Mouse (Mus musculus) MEL (cell line): ENCODE measurements around the gene Nanog. TPM values are rescaled to one million over a fixed set of nuclear protein-coding genes. Genes with fewer than 3 reads are reported as not detected.
"Not testable (repeated sequence)": the region's sequence is repeated elsewhere in the genome, so short reads cannot be mapped to it uniquely, and the experiment has no call there.

Experiments used
- DNase-seq: peaks from one replicate; pipeline ENCODE4 v3.0.0; 2011; ENCODE audit warnings: low read depth, low spot score
- H3K27ac ChIP-seq: 2 replicates; pipeline ENCODE4 v1.5.1; 2012; ENCODE audit warnings: low read depth, mild to moderate bottlenecking, control low read depth, low read length, moderate library complexity; ENCODE audit not compliant: control insufficient read depth
- H3K27me3 ChIP-seq, 2 experiments: fragments of 150-350 bp in 1 of 2; sonication (generic) in 1 of 2; 2 replicates each; pipeline ENCODE4 v1.6.1; 2012; ENCODE audit warnings: low read length in 2 of 2, mild to moderate bottlenecking in 2 of 2, improper control_type of control experiment in 1 of 2, moderate library complexity in 1 of 2; ENCODE audit not compliant: insufficient read depth in 2 of 2, control insufficient read depth in 1 of 2
- H3K36me3 ChIP-seq, 2 experiments: 2 replicates each; pipeline ENCODE4 v1.6.1; 2012 to 2014; ENCODE audit warnings: low read length in 2 of 2, improper control_type of control experiment in 1 of 2, inconsistent platforms in 1 of 2, mild to moderate bottlenecking in 1 of 2; ENCODE audit not compliant: insufficient read depth in 2 of 2, control insufficient read depth in 1 of 2
- H3K4me1 ChIP-seq, 2 experiments: fragments of 150-350 bp in 1 of 2; sonication (generic) in 1 of 2; 2 replicates each; pipeline ENCODE4 v1.6.1; 2012; ENCODE audit warnings: low read length in 2 of 2, improper control_type of control experiment in 1 of 2, mild to moderate bottlenecking in 1 of 2; ENCODE audit not compliant: insufficient read depth in 2 of 2, control insufficient read depth in 1 of 2
- H3K4me3 ChIP-seq, 2 experiments: fragments of 150-350 bp in 1 of 2; sonication (generic) in 1 of 2; 2 replicates each; pipeline ENCODE4 v1.5.1; 2012; ENCODE audit warnings: low read depth in 2 of 2, low read length in 2 of 2, mild to moderate bottlenecking in 2 of 2, moderate library complexity in 2 of 2, control low read depth in 1 of 2, improper control_type of control experiment in 1 of 2; ENCODE audit not compliant: control insufficient read depth in 1 of 2, insufficient read depth in 1 of 2
- H3K79me2 ChIP-seq: 2 replicates; pipeline ENCODE4 v1.6.1; 2012; ENCODE audit warnings: mild to moderate bottlenecking, low read length, moderate library complexity; ENCODE audit not compliant: control insufficient read depth, poor library complexity, insufficient read depth
- H3K9ac ChIP-seq: 2 replicates; pipeline ENCODE4 v1.6.1; 2012; ENCODE audit warnings: low read depth, mild to moderate bottlenecking, control low read depth, low read length, moderate library complexity; ENCODE audit not compliant: control insufficient read depth, poor library complexity, severe bottlenecking
- H3K9me3 ChIP-seq: fragments of 150-350 bp; sonication (generic); replicated peaks from 2 replicates; pipeline ENCODE4 v1.6.1; 2012; ENCODE audit warnings: mild to moderate bottlenecking, low read length, improper control_type of control experiment, moderate library complexity; ENCODE audit not compliant: insufficient read depth
- BHLHE40 ChIP-seq: IDR thresholded peaks from 2 replicates; pipeline ENCODE4 v1.6.1; 2012; ENCODE audit warnings: low read depth, mild to moderate bottlenecking, inconsistent platforms, low read length, improper control_type of control experiment, borderline replicate concordance
- EP300 ChIP-seq, 2 experiments: IDR thresholded peaks; 2 replicates each; pipeline ENCODE4 v1.6.1; 2011; ENCODE audit warnings: improper control_type of control experiment in 2 of 2, low read length in 2 of 2, low read depth in 1 of 2, mild to moderate bottlenecking in 1 of 2
- ETS1 ChIP-seq: IDR thresholded peaks from 2 replicates; pipeline ENCODE4 v1.6.1; 2012; ENCODE audit warnings: low read depth, mild to moderate bottlenecking, inconsistent platforms, low read length, improper control_type of control experiment, moderate library complexity
- GATA1 ChIP-seq: IDR thresholded peaks from 2 replicates; pipeline ENCODE4 v1.6.1; 2011; ENCODE audit warnings: low read depth, low read length, improper control_type of control experiment
- JUND ChIP-seq: IDR thresholded peaks from 2 replicates; pipeline ENCODE4 v1.6.1; 2011; ENCODE audit warnings: low read depth, mild to moderate bottlenecking, improper control_type of control experiment, low read length
- MAZ ChIP-seq: IDR thresholded peaks from 2 replicates; pipeline ENCODE4 v1.6.1; 2012; ENCODE audit warnings: low read depth, mild to moderate bottlenecking, inconsistent platforms, low read length, improper control_type of control experiment
- NRF1 ChIP-seq: IDR thresholded peaks from 2 replicates; pipeline ENCODE4 v1.6.1; 2014; ENCODE audit warnings: low read depth, mild to moderate bottlenecking, inconsistent platforms, low read length, improper control_type of control experiment, moderate library complexity; ENCODE audit not compliant: poor library complexity, insufficient read depth, severe bottlenecking
- POLR2A ChIP-seq, 2 experiments: IDR thresholded peaks; 2 replicates each; pipeline ENCODE4 v1.6.1; 2011 to 2012; ENCODE audit warnings: low read length in 2 of 2, mild to moderate bottlenecking in 2 of 2, control low read depth in 1 of 2, improper control_type of control experiment in 1 of 2, low read depth in 1 of 2, moderate library complexity in 1 of 2; ENCODE audit not compliant: control insufficient read depth in 1 of 2, insufficient read depth in 1 of 2, poor library complexity in 1 of 2
- SIN3A ChIP-seq: IDR thresholded peaks from 2 replicates; pipeline ENCODE4 v1.6.1; 2012; ENCODE audit warnings: low read length, improper control_type of control experiment, inconsistent platforms
- TBP ChIP-seq: IDR thresholded peaks from 2 replicates; pipeline ENCODE4 v1.8.0; 2011; ENCODE audit warnings: low read depth, low read length, improper control_type of control experiment
- TCF12 ChIP-seq: IDR thresholded peaks from 2 replicates; pipeline ENCODE4 v1.6.1; 2014; ENCODE audit warnings: low read depth, mild to moderate bottlenecking, inconsistent platforms, low read length, improper control_type of control experiment, moderate library complexity
- USF1 ChIP-seq: IDR thresholded peaks from 2 replicates; pipeline ENCODE4 v1.6.1; 2014; ENCODE audit warnings: low read depth, mild to moderate bottlenecking, inconsistent platforms, low read length, improper control_type of control experiment, moderate library complexity
- ZKSCAN1 ChIP-seq: IDR thresholded peaks from 2 replicates; pipeline ENCODE4 v1.6.1; 2012; ENCODE audit warnings: low read depth, mild to moderate bottlenecking, inconsistent platforms, low read length, improper control_type of control experiment, moderate library complexity
- ZMIZ1 ChIP-seq: IDR thresholded peaks from 2 replicates; pipeline ENCODE4 v1.6.1; 2012; ENCODE audit warnings: low read depth, mild to moderate bottlenecking, inconsistent platforms, low read length, improper control_type of control experiment, moderate library complexity
- polyA plus RNA-seq, 2 experiments: library from polyadenylated mRNA; stranded (reverse) in 1 of 2; unstranded in 1 of 2; fragments of >175 nt in 1 of 2; fragments of >200 nt in 1 of 2; gene quantifications; 2 replicates each; pipeline versions ENCODE4 v1.2.1 to v1.2.4; 2012; ENCODE audit warnings: low replicate concordance in 2 of 2, low read depth in 1 of 2; ENCODE audit not compliant: insufficient read length in 2 of 2, insufficient read depth in 1 of 2, missing spikeins in 1 of 2
- total RNA-seq: library from RNA; depleted of rRNA; stranded (reverse); fragments of 300-350 nt; gene quantifications from 2 replicates; pipeline ENCODE4 v1.2.3, GENCODE M21; 2012

Gene Nanog
- total and polyA plus RNA-seq, 3 experiments, result 0.63 TPM; not detected in 2

GRCm38 (mm10) chr6:122711455-122711854 is 4.2 kb downstream of the Nanog start:
- no peaks in the 10 kb centered on the region; a peak in 1 of 4 replicates for H3K36me3 ChIP-seq
- peaks cover 0 to 4% of the 10 kb centered on the region in 2 experiments; a peak in 2 of 4 replicates for H3K27me3 ChIP-seq
- H3K79me2 ChIP-seq, result no peaks in the 10 kb centered on the region
- TF ChIP-seq TBP (no peak), TCF12 (no peak), POLR2A (IDR thresholded peaks at IDR 0.05; ENCODE audit: control insufficient read depth in 1 of 2, insufficient read depth in 1 of 2, low read depth in 1 of 2, low read length in 2 of 2, poor library complexity in 1 of 2) (no peak), USF1 (no peak), EP300 (IDR thresholded peaks at IDR 0.05; ENCODE audit: low read depth in 1 of 2, low read length in 2 of 2) (no peak), SIN3A (no peak)
- no peaks in the 10 kb centered on the region for H3K9me3 ChIP-seq
- no peak for DNase-seq
- H3K9ac ChIP-seq, result no peak overlapping the region
- no peak overlapping the region for H3K4me3 ChIP-seq
- no peak overlapping the region for H3K27ac ChIP-seq
- H3K4me1 ChIP-seq, result peaks cover 0 to 3% of the 10 kb centered on the region in 2 experiments; a peak in 1 of 4 replicates

GRCm38 (mm10) chr6:122713116-122713515 is 5.8 kb downstream of the Nanog start:
- not testable (repeated sequence) for H3K9ac ChIP-seq, H3K27ac ChIP-seq, H3K4me3 ChIP-seq, H3K4me1 ChIP-seq, H3K9me3 ChIP-seq, H3K79me2 ChIP-seq, H3K36me3 ChIP-seq, DNase-seq, H3K27me3 ChIP-seq

GRCm38 (mm10) chr6:122714707-122715365 is 7.5 kb downstream of the Nanog start:
- no peaks in the 10 kb centered on the region for H3K27me3 ChIP-seq
- no peaks in the 10 kb centered on the region for H3K9me3 ChIP-seq
- H3K9ac ChIP-seq, result no peak overlapping the region
- H3K36me3 ChIP-seq, result no peaks in the 10 kb centered on the region; a peak in 1 of 4 replicates
- H3K79me2 ChIP-seq, result no peaks in the 10 kb centered on the region
- no peak overlapping the region for H3K4me3 ChIP-seq
- DNase-seq, result peak; percentile 24
- TF ChIP-seq GATA1 (peak; percentile 7; the same call in 1 of the 2 replicates), SIN3A (no peak), JUND (no peak)
- H3K27ac ChIP-seq, result no peak overlapping the region
- peaks cover 0 to 3% of the 10 kb centered on the region in 2 experiments; a peak in 1 of 4 replicates for H3K4me1 ChIP-seq

GRCm38 (mm10) chr6:122715886-122716285 is 8.6 kb downstream of the Nanog start:
- Histone ChIP-seq H3K36me3 (no peaks in the 10 kb centered on the region; a peak in 1 of 4 replicates), H3K9ac (no peak overlapping the region), H3K9me3 (no peaks in the 10 kb centered on the region), H3K27ac (no peak overlapping the region), H3K27me3 (no peaks in the 10 kb centered on the region), H3K4me3 (no peak overlapping the region), H3K79me2 (no peaks in the 10 kb centered on the region), H3K4me1 (peaks cover 0 to 3% of the 10 kb centered on the region in 2 experiments; a peak in 1 of 4 replicates)
- TF ChIP-seq NRF1 (no peak), BHLHE40 (no peak), MAZ (no peak), ZMIZ1 (no peak), ZKSCAN1 (no peak), EP300 (IDR thresholded peaks at IDR 0.05; ENCODE audit: low read depth in 1 of 2, low read length in 2 of 2) (no peak), ETS1 (no peak)
- no peak for DNase-seq

GRCm38 (mm10) chr6:122718224-122718623 is 10.9 kb downstream of the Nanog start:
- not testable (repeated sequence) for H3K27me3 ChIP-seq, H3K27ac ChIP-seq, H3K36me3 ChIP-seq

More at GRCm38 (mm10) chr6:122718224-122718623, 10.9 kb downstream of the Nanog start:
- not testable (repeated sequence) for DNase-seq, H3K9me3 ChIP-seq, H3K4me3 ChIP-seq, H3K4me1 ChIP-seq, H3K79me2 ChIP-seq, H3K9ac ChIP-seq
